Mouse (Mus musculus) adrenal gland, postnatal 10 days (tissue): Measurements from ENCODE around the gene Fxyd3. TPM values are rescaled to one million over a fixed set of nuclear protein-coding genes. Genes with fewer than 3 reads are reported as not detected.

Experiments
- DNase-seq: peaks from one replicate; pipeline ENCODE4 v3.0.0; 2021; ENCODE audit warnings: mixed read lengths
- microRNA-seq: library from miRNA; unstranded; fragments of <30 nt; microRNA quantifications from one replicate; pipeline ENCODE4 v1.2.0, GENCODE M21; 2021
- total RNA-seq, 2 experiments: library from RNA; stranded (reverse); gene quantifications; 2 replicates each; pipeline ENCODE4 v1.2.3; 2021

Gene Fxyd3
- total RNA-seq, 2 experiments from 2014 or later = 4.0 to 5.6 TPM

- no peak for DNase-seq
Observed at GRCm38 (mm10) chr7:31049135-31049845, 27.2 kb downstream of the Fxyd3 start.

- no peak for DNase-seq
Observed at GRCm38 (mm10) chr7:31042431-31042910, 34.0 kb downstream of the Fxyd3 start, which contains the start of gene Fxyd5. TSS of gene Fxyd5 (minus strand) at chr7:31042481.

GRCm38 (mm10) chr7:31041662-31042315, 34.7 kb downstream of the Fxyd3 start:
- peak; percentile 61 for DNase-seq

- DNase-seq = no peak
Observed at GRCm38 (mm10) chr7:31041023-31041407, 35.5 kb downstream of the Fxyd3 start.

- no peak for DNase-seq
Observed at GRCm38 (mm10) chr7:31040281-31041022, 36.1 kb downstream of the Fxyd3 start.

- DNase-seq = no peak
Observed at GRCm38 (mm10) chr7:31039011-31039410, 37.5 kb downstream of the Fxyd3 start.

GRCm38 (mm10) chr7:31037675-31038074, 38.8 kb downstream of the Fxyd3 start:
- no peak for DNase-seq

GRCm38 (mm10) chr7:31036917-31037316, 39.6 kb downstream of the Fxyd3 start:
- DNase-seq = no peak

GRCm38 (mm10) chr7:31035291-31035690, 41.2 kb downstream of the Fxyd3 start:
- DNase-seq = no peak

GRCm38 (mm10) chr7:31034789-31035188, 41.7 kb downstream of the Fxyd3 start:
- no peak for DNase-seq

- no peak for DNase-seq
Observed at GRCm38 (mm10) chr7:31033409-31034165, 42.9 kb downstream of the Fxyd3 start.

GRCm38 (mm10) chr7:31031731-31032130, 44.8 kb downstream of the Fxyd3 start:
- no peak for DNase-seq

GRCm38 (mm10) chr7:31030717-31031116, 45.8 kb downstream of the Fxyd3 start:
- DNase-seq = no peak

GRCm38 (mm10) chr7:31028609-31029008, 47.9 kb downstream of the Fxyd3 start:
- no peak for DNase-seq

Small RNA genes lying within 50 kb of the gene (microRNA-seq; reads per million reads assigned to microRNA genes)
- gene Mir7050 = not detected

Other genes with a start within 250 kb of the Fxyd3 start
- under 1 TPM; 0.27 to 0.88 TPM for gene Ffar3, start 220.5 kb downstream of the Fxyd3 start, total RNA-seq
- under 1 TPM; 0.09 to 0.12 TPM for gene Ffar1, start 215.1 kb downstream of the Fxyd3 start, total RNA-seq
- gene Cd22, start 196.4 kb downstream of the Fxyd3 start, total RNA-seq = 1 to 10 TPM; 3.3 to 5.1 TPM
- under 1 TPM; 0.45 to 0.58 TPM for gene Mag, start 161.8 kb downstream of the Fxyd3 start, total RNA-seq
- 1 to 10 TPM in 1 of 2 experiments, not detected in 1; 1.1 TPM for gene Hamp2, start 152.0 kb downstream of the Fxyd3 start, total RNA-seq
- 1 to 10 TPM in 1 of 2 experiments, under 1 TPM in 1; 0.88 to 1.3 TPM for gene Hamp, start 132.7 kb downstream of the Fxyd3 start, total RNA-seq
- 100 to 1,000 TPM; 105 to 108 TPM for gene Usf2, start 119.9 kb downstream of the Fxyd3 start, total RNA-seq
- 10 to 100 TPM; 11.2 to 21.6 TPM for gene Lsr, start 103.2 kb downstream of the Fxyd3 start, total RNA-seq
- gene Fam187b, start 102.9 kb downstream of the Fxyd3 start, total RNA-seq = under 1 TPM; 0.39 to 0.63 TPM
- 10 to 100 TPM; 39.1 to 42.0 TPM for gene Fxyd5, start 34.2 kb downstream of the Fxyd3 start, total RNA-seq
- gene Fxyd7, start 25.2 kb downstream of the Fxyd3 start, total RNA-seq = 10 to 100 TPM in 1 of 2 experiments, 1 to 10 TPM in 1; 7.5 to 18.2 TPM
- 100 to 1,000 TPM; 353 to 358 TPM for gene Fxyd1, start 19.5 kb downstream of the Fxyd3 start, total RNA-seq
- gene Lgi4, start 17.4 kb downstream of the Fxyd3 start, total RNA-seq = 1 to 10 TPM; 6.1 to 7.0 TPM
- gene Hpn, start 38.6 kb upstream of the Fxyd3 start, total RNA-seq = 10 to 100 TPM; 25.1 to 65.2 TPM
- 10 to 100 TPM; 15.7 to 39.2 TPM for gene Scn1b, start 50.3 kb upstream of the Fxyd3 start, total RNA-seq
- 10 to 100 TPM; 39.4 to 60.0 TPM for gene Gramd1a, start 79.2 kb upstream of the Fxyd3 start, total RNA-seq
- gene Scgb2b2, start 213.8 kb upstream of the Fxyd3 start, total RNA-seq = not detected
- gene Scgb1b2, start 215.1 kb upstream of the Fxyd3 start, total RNA-seq = not detected